Mouse (Mus musculus): ENCODE measurements around the gene Cbx1. TPM values are rescaled to one million over a fixed set of nuclear protein-coding genes. Genes with fewer than 3 reads are reported as not detected.

The Cbx1 gene
- polyA plus RNA-seq, 1 experiment, result 52.3 TPM

GRCm38 (mm10) chr11:96823880-96824782 lies 35.2 kb downstream of the Cbx1 start:
- peak; percentile 67; the same call in 1 of the 2 replicates for TF ChIP-seq CTCF (IDR thresholded peaks at IDR 0.05; ENCODE audit: borderline replicate concordance, control insufficient read depth, extremely low read depth, insufficient read depth, low read length, poor library complexity)
- TF ChIP-seq POLR2A (IDR thresholded peaks at IDR 0.05; ENCODE audit: control insufficient read depth, extremely low read depth, insufficient read depth, low read length, poor library complexity), result peak; percentile 45; the same call in 1 of the 2 replicates
- peak; percentile 89 for DNase-seq
- 3% methylated on average over 25 of the region's 26 CpGs for WGBS
- H3K36me3 ChIP-seq (ENCODE audit: control insufficient read depth, insufficient read depth, low read length), result peaks cover 29% of the 10 kb centered on the region
- peaks cover 20% of the 10 kb centered on the region for H3K4me1 ChIP-seq (replicated peaks; ENCODE audit: control insufficient read depth, insufficient read depth, low read length)
- H3K27ac ChIP-seq (ENCODE audit: control insufficient read depth, insufficient read depth, low read length), result peak overlapping the region; percentile 26
- peak overlapping the region; percentile 43 for H3K4me3 ChIP-seq (ENCODE audit: control insufficient read depth, insufficient read depth, low read length)
- no peaks in the 10 kb centered on the region for H3K27me3 ChIP-seq (ENCODE audit: control insufficient read depth, insufficient read depth, low read length)

- peaks cover 21% of the 10 kb centered on the region for H3K36me3 ChIP-seq (ENCODE audit: control insufficient read depth, insufficient read depth, low read length)
- DNase-seq, result no peak
- WGBS, result 68% methylated on average over 7 of the region's 7 CpGs
- H3K27ac ChIP-seq (ENCODE audit: control insufficient read depth, insufficient read depth, low read length), result peak overlapping the region; percentile 26
- H3K27me3 ChIP-seq (ENCODE audit: control insufficient read depth, insufficient read depth, low read length), result no peaks in the 10 kb centered on the region
- no peak overlapping the region for H3K4me3 ChIP-seq (ENCODE audit: control insufficient read depth, insufficient read depth, low read length)
- TF ChIP-seq CTCF (IDR thresholded peaks at IDR 0.05; ENCODE audit: borderline replicate concordance, control insufficient read depth, extremely low read depth, insufficient read depth, low read length, poor library complexity) (no peak), POLR2A (IDR thresholded peaks at IDR 0.05; ENCODE audit: control insufficient read depth, extremely low read depth, insufficient read depth, low read length, poor library complexity) (no peak)
- H3K4me1 ChIP-seq (replicated peaks; ENCODE audit: control insufficient read depth, insufficient read depth, low read length), result peaks cover 22% of the 10 kb centered on the region
These were observed 36.0 kb downstream of the Cbx1 start for GRCm38 (mm10) chr11:96824783-96825495.

DNA sequence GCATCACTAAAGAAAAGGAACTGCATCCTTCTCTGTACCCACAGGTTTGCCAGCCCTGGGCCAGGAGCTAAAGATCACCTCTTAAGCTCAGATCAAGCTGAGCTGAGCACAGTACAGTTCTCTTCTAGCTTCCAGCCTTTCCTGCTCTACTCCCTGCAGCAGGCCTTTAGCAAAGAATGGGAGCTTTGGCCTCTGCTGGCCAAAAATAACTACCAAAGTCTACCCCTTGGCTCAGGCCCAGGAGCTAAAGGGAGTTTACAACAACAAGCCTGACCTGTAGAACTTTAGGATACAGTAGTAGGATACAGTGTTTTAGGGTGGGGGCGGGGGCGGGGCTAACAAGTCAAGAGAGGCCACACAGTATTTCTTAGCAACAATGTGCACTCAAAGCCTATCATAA lies 37.6 kb downstream of the Cbx1 start:
- WGBS, result 96% methylated on average over 2 of the region's 2 CpGs
- Histone ChIP-seq H3K36me3 (ENCODE audit: control insufficient read depth, insufficient read depth, low read length) (peaks cover 6% of the 10 kb centered on the region), H3K4me3 (ENCODE audit: control insufficient read depth, insufficient read depth, low read length) (no peak overlapping the region), H3K27ac (ENCODE audit: control insufficient read depth, insufficient read depth, low read length) (no peak overlapping the region), H3K4me1 (replicated peaks; ENCODE audit: control insufficient read depth, insufficient read depth, low read length) (peaks cover 22% of the 10 kb centered on the region), H3K27me3 (ENCODE audit: control insufficient read depth, insufficient read depth, low read length) (no peaks in the 10 kb centered on the region)
- TF ChIP-seq CTCF (IDR thresholded peaks at IDR 0.05; ENCODE audit: borderline replicate concordance, control insufficient read depth, extremely low read depth, insufficient read depth, low read length, poor library complexity), result no peak
- no peak for TF ChIP-seq POLR2A (IDR thresholded peaks at IDR 0.05; ENCODE audit: control insufficient read depth, extremely low read depth, insufficient read depth, low read length, poor library complexity)
- DNase-seq, result no peak

DNA sequence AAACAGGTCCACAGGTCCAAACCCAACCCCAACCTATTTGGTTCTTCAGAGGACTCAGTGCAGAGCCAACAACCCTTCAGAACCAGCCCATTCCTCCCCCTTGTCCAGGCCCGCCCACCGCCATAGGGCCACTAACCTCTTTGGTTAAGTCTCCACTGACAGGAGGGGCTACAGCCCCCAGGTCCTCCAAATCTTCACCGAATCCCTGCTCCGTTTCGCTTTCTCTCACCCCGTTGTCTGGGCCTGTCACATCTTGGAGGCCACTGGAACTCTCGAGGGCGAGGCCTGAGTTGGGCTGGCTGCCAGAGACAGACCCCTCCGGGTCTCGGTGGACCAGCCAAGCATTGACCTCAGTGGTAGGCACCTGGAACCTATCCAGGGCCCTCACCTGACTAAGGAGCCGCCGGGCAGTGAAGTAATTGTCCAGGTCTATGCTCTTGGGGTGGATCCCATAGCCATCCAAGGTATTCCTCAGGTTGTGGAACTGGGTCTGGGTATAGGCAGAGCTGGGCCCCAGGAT lies 38.2 kb downstream of the Cbx1 start:
- WGBS, result 86% methylated on average over 12 of the region's 12 CpGs
- Histone ChIP-seq H3K4me3 (ENCODE audit: control insufficient read depth, insufficient read depth, low read length) (peak overlapping the region; percentile 6; the same call in 1 of the 2 replicates), H3K36me3 (ENCODE audit: control insufficient read depth, insufficient read depth, low read length) (no peaks in the 10 kb centered on the region; the same call in 1 of the 2 replicates), H3K27ac (ENCODE audit: control insufficient read depth, insufficient read depth, low read length) (no peak overlapping the region), H3K27me3 (ENCODE audit: control insufficient read depth, insufficient read depth, low read length) (no peaks in the 10 kb centered on the region), H3K4me1 (replicated peaks; ENCODE audit: control insufficient read depth, insufficient read depth, low read length) (peaks cover 22% of the 10 kb centered on the region)
- no peak for DNase-seq
- TF ChIP-seq POLR2A (IDR thresholded peaks at IDR 0.05; ENCODE audit: control insufficient read depth, extremely low read depth, insufficient read depth, low read length, poor library complexity) (no peak), CTCF (IDR thresholded peaks at IDR 0.05; ENCODE audit: borderline replicate concordance, control insufficient read depth, extremely low read depth, insufficient read depth, low read length, poor library complexity) (no peak)

DNA sequence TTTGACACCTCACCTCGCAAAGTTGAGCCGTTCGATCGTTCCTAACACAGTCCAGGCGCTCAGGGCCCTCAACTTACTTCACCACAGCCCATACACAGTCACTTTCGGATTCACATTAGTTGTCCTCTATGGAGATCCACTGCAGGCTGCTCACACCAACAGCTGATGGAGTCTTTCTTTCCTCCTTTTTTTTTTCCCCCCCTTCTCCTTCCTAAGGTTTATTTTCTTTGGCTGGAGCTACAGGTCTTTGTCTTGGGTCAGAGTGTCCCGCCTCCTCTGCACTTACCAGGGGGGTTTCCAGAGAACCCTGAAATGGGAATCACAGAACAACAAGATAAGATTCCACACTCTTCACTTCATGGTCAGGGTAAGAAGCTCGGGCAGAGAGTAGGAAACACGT lies 39.0 kb downstream of the Cbx1 start:
- no peaks in the 10 kb centered on the region for H3K27me3 ChIP-seq (ENCODE audit: control insufficient read depth, insufficient read depth, low read length)
- H3K27ac ChIP-seq (ENCODE audit: control insufficient read depth, insufficient read depth, low read length), result no peak overlapping the region
- TF ChIP-seq POLR2A (IDR thresholded peaks at IDR 0.05; ENCODE audit: control insufficient read depth, extremely low read depth, insufficient read depth, low read length, poor library complexity) (no peak), CTCF (IDR thresholded peaks at IDR 0.05; ENCODE audit: borderline replicate concordance, control insufficient read depth, extremely low read depth, insufficient read depth, low read length, poor library complexity) (no peak)
- H3K36me3 ChIP-seq (ENCODE audit: control insufficient read depth, insufficient read depth, low read length), result no peaks in the 10 kb centered on the region; the same call in 1 of the 2 replicates
- H3K4me1 ChIP-seq (replicated peaks; ENCODE audit: control insufficient read depth, insufficient read depth, low read length), result peaks cover 17% of the 10 kb centered on the region
- 90% methylated on average over 9 of the region's 9 CpGs for WGBS
- H3K4me3 ChIP-seq (ENCODE audit: control insufficient read depth, insufficient read depth, low read length), result peak overlapping the region; percentile 8; the same call in 1 of the 2 replicates
- DNase-seq, result no peak

GRCm38 (mm10) chr11:96828881-96829280 lies 40.0 kb downstream of the Cbx1 start:
- H3K4me1 ChIP-seq (replicated peaks; ENCODE audit: control insufficient read depth, insufficient read depth, low read length), result peaks cover 10% of the 10 kb centered on the region
- no peak overlapping the region for H3K27ac ChIP-seq (ENCODE audit: control insufficient read depth, insufficient read depth, low read length)
- peak overlapping the region; percentile 90 for H3K4me3 ChIP-seq (ENCODE audit: control insufficient read depth, insufficient read depth, low read length)
- no peak for DNase-seq
- 13% methylated on average over 10 of the region's 10 CpGs for WGBS
- TF ChIP-seq CTCF (IDR thresholded peaks at IDR 0.05; ENCODE audit: borderline replicate concordance, control insufficient read depth, extremely low read depth, insufficient read depth, low read length, poor library complexity), result no peak
- no peak for TF ChIP-seq POLR2A (IDR thresholded peaks at IDR 0.05; ENCODE audit: control insufficient read depth, extremely low read depth, insufficient read depth, low read length, poor library complexity)
- no peaks in the 10 kb centered on the region for H3K27me3 ChIP-seq (ENCODE audit: control insufficient read depth, insufficient read depth, low read length)
- no peaks in the 10 kb centered on the region; the same call in 1 of the 2 replicates for H3K36me3 ChIP-seq (ENCODE audit: control insufficient read depth, insufficient read depth, low read length)

All from thymus, adult 2 months (tissue).